Mouse (Mus musculus): ENCODE measurements around the gene Gdap2. TPM values are rescaled to one million over a fixed set of nuclear protein-coding genes. Genes with fewer than 3 reads are reported as not detected.
A peak's percentile ranks its signal among the peaks of the same experiment; 100 is the strongest.

Gdap2 gene
- polyA plus RNA-seq, 1 experiment, result 8.8 TPM

GRCm38 (mm10) chr3:100160682-100161445 lies 1.3 kb upstream of the Gdap2 start:
- peak overlapping the region; percentile 79 for H3K4me3 ChIP-seq
- H3K4me2 ChIP-seq (ENCODE audit: low read depth), result peak overlapping the region; percentile 84
- peaks cover 26% of the 10 kb centered on the region for H3K79me2 ChIP-seq (ENCODE audit: control insufficient read depth, insufficient read depth)
- peaks cover 14% of the 10 kb centered on the region for H3K36me3 ChIP-seq (ENCODE audit: control insufficient read depth, insufficient read depth)
- no peak overlapping the region for H3ac ChIP-seq (ENCODE audit: control insufficient read depth, insufficient read length)
- TF ChIP-seq POLR2AphosphoS2 (IDR thresholded peaks at IDR 0.05; ENCODE audit: insufficient read length, low read depth), result no peak
- no peak for TF ChIP-seq USF1 (IDR thresholded peaks at IDR 0.05; ENCODE audit: low read depth)
- no peak for TF ChIP-seq SRF (IDR thresholded peaks at IDR 0.05; ENCODE audit: control insufficient read depth, insufficient read length, low read depth)
- no peak for TF ChIP-seq POLR2A (IDR thresholded peaks at IDR 0.05; ENCODE audit: insufficient read length, low read depth)
- no peak for TF ChIP-seq MAX (IDR thresholded peaks at IDR 0.05; ENCODE audit: low read depth)
- no peak for TF ChIP-seq TCF3 (IDR thresholded peaks at IDR 0.05; ENCODE audit: insufficient read length, low read depth)
- no peak for TF ChIP-seq MYOD1 (IDR thresholded peaks at IDR 0.05; ENCODE audit: control insufficient read depth in 1 of 3, insufficient read length in 2 of 3, low read depth in 2 of 3)
- TF ChIP-seq REST (IDR thresholded peaks at IDR 0.05; ENCODE audit: insufficient read depth, insufficient read length), result no peak
- TF ChIP-seq TCF12 (IDR thresholded peaks at IDR 0.05; ENCODE audit: insufficient read depth, poor library complexity, severe bottlenecking), result no peak
- TF ChIP-seq CEBPB (IDR thresholded peaks at IDR 0.05; ENCODE audit: insufficient read depth, poor library complexity, severe bottlenecking), result no peak
- no peak for TF ChIP-seq MYOG (IDR thresholded peaks at IDR 0.05; ENCODE audit: control insufficient read depth in 1 of 3, insufficient read depth in 1 of 3, insufficient read length in 2 of 3, low read depth in 2 of 3)
- TF ChIP-seq E2F4 (IDR thresholded peaks at IDR 0.05; ENCODE audit: insufficient read depth), result no peak
- H3K27me3 ChIP-seq (ENCODE audit: control insufficient read depth, insufficient read depth, insufficient read length), result no peaks in the 10 kb centered on the region

- Histone ChIP-seq H3K4me2 (ENCODE audit: low read depth) (peak overlapping the region; percentile 84), H3K27me3 (ENCODE audit: control insufficient read depth, insufficient read depth, insufficient read length) (no peaks in the 10 kb centered on the region), H3ac (ENCODE audit: control insufficient read depth, insufficient read length) (peak overlapping the region; percentile 24), H3K4me3 (peak overlapping the region; percentile 79), H3K36me3 (ENCODE audit: control insufficient read depth, insufficient read depth) (peaks cover 6% of the 10 kb centered on the region), H3K79me2 (ENCODE audit: control insufficient read depth, insufficient read depth) (peaks cover 26% of the 10 kb centered on the region)
- TF ChIP-seq POLR2AphosphoS2 (IDR thresholded peaks at IDR 0.05; ENCODE audit: insufficient read length, low read depth) (no peak), POLR2A (IDR thresholded peaks at IDR 0.05; ENCODE audit: insufficient read length, low read depth) (no peak), MYOG (IDR thresholded peaks at IDR 0.05; ENCODE audit: control insufficient read depth in 1 of 3, insufficient read depth in 1 of 3, insufficient read length in 2 of 3, low read depth in 2 of 3) (no peak), MAX (IDR thresholded peaks at IDR 0.05; ENCODE audit: low read depth) (no peak), USF1 (IDR thresholded peaks at IDR 0.05; ENCODE audit: low read depth) (no peak), TCF12 (IDR thresholded peaks at IDR 0.05; ENCODE audit: insufficient read depth, poor library complexity, severe bottlenecking) (no peak), E2F4 (IDR thresholded peaks at IDR 0.05; ENCODE audit: insufficient read depth) (no peak), REST (IDR thresholded peaks at IDR 0.05; ENCODE audit: insufficient read depth, insufficient read length) (no peak), SRF (IDR thresholded peaks at IDR 0.05; ENCODE audit: control insufficient read depth, insufficient read length, low read depth) (no peak), TCF3 (IDR thresholded peaks at IDR 0.05; ENCODE audit: insufficient read length, low read depth) (no peak), MYOD1 (IDR thresholded peaks at IDR 0.05; ENCODE audit: control insufficient read depth in 1 of 3, insufficient read length in 2 of 3, low read depth in 2 of 3) (no peak)
These were observed 391 bp upstream of the Gdap2 start for GRCm38 (mm10) chr3:100161665-100162314.

GRCm38 (mm10) chr3:100163556-100163955 lies 1.4 kb downstream of the Gdap2 start:
- H3K4me2 ChIP-seq (ENCODE audit: low read depth), result peak overlapping the region; percentile 90
- TF ChIP-seq CEBPB (IDR thresholded peaks at IDR 0.05; ENCODE audit: insufficient read depth, poor library complexity, severe bottlenecking), result no peak
- no peak for TF ChIP-seq POLR2AphosphoS2 (IDR thresholded peaks at IDR 0.05; ENCODE audit: insufficient read length, low read depth)
- no peak for TF ChIP-seq MYOG (IDR thresholded peaks at IDR 0.05; ENCODE audit: control insufficient read depth in 1 of 3, insufficient read depth in 1 of 3, insufficient read length in 2 of 3, low read depth in 2 of 3)
- TF ChIP-seq REST (IDR thresholded peaks at IDR 0.05; ENCODE audit: insufficient read depth, insufficient read length), result no peak
- no peaks in the 10 kb centered on the region for H3K36me3 ChIP-seq (ENCODE audit: control insufficient read depth, insufficient read depth)
- peak overlapping the region; percentile 79 for H3K4me3 ChIP-seq
- no peaks in the 10 kb centered on the region for H3K27me3 ChIP-seq (ENCODE audit: control insufficient read depth, insufficient read depth, insufficient read length)
- peaks cover 26% of the 10 kb centered on the region for H3K79me2 ChIP-seq (ENCODE audit: control insufficient read depth, insufficient read depth)
- H3ac ChIP-seq (ENCODE audit: control insufficient read depth, insufficient read length), result no peak overlapping the region

GRCm38 (mm10) chr3:100164991-100165390 lies 2.8 kb downstream of the Gdap2 start:
- Histone ChIP-seq H3ac (ENCODE audit: control insufficient read depth, insufficient read length) (no peak overlapping the region), H3K79me2 (ENCODE audit: control insufficient read depth, insufficient read depth) (peaks cover 26% of the 10 kb centered on the region), H3K4me2 (ENCODE audit: low read depth) (no peak overlapping the region), H3K4me3 (no peak overlapping the region), H3K36me3 (ENCODE audit: control insufficient read depth, insufficient read depth) (no peaks in the 10 kb centered on the region), H3K27me3 (ENCODE audit: control insufficient read depth, insufficient read depth, insufficient read length) (no peaks in the 10 kb centered on the region)
- no peak for TF ChIP-seq SRF (IDR thresholded peaks at IDR 0.05; ENCODE audit: control insufficient read depth, insufficient read length, low read depth)
- TF ChIP-seq MYOD1 (IDR thresholded peaks at IDR 0.05; ENCODE audit: control insufficient read depth in 1 of 3, insufficient read length in 2 of 3, low read depth in 2 of 3), result no peak
- TF ChIP-seq MAX (IDR thresholded peaks at IDR 0.05; ENCODE audit: low read depth), result no peak

GRCm38 (mm10) chr3:100176031-100176430 lies 13.8 kb downstream of the Gdap2 start:
- H3K79me2 ChIP-seq (ENCODE audit: control insufficient read depth, insufficient read depth), result no peaks in the 10 kb centered on the region
- no peak overlapping the region for H3ac ChIP-seq (ENCODE audit: control insufficient read depth, insufficient read length)
- H3K4me3 ChIP-seq, result no peak overlapping the region
- peaks cover 60% of the 10 kb centered on the region for H3K36me3 ChIP-seq (ENCODE audit: control insufficient read depth, insufficient read depth)
- TF ChIP-seq MYOD1 (IDR thresholded peaks at IDR 0.05; ENCODE audit: control insufficient read depth in 1 of 3, insufficient read length in 2 of 3, low read depth in 2 of 3) (no peak), E2F4 (IDR thresholded peaks at IDR 0.05; ENCODE audit: insufficient read depth) (no peak), REST (IDR thresholded peaks at IDR 0.05; ENCODE audit: insufficient read depth, insufficient read length) (no peak), MYOG (IDR thresholded peaks at IDR 0.05; ENCODE audit: control insufficient read depth in 1 of 3, insufficient read depth in 1 of 3, insufficient read length in 2 of 3, low read depth in 2 of 3) (no peak), TCF3 (IDR thresholded peaks at IDR 0.05; ENCODE audit: insufficient read length, low read depth) (no peak), POLR2A (IDR thresholded peaks at IDR 0.05; ENCODE audit: insufficient read length, low read depth) (no peak), CEBPB (IDR thresholded peaks at IDR 0.05; ENCODE audit: insufficient read depth, poor library complexity, severe bottlenecking) (no peak), USF1 (IDR thresholded peaks at IDR 0.05; ENCODE audit: low read depth) (no peak), TCF12 (IDR thresholded peaks at IDR 0.05; ENCODE audit: insufficient read depth, poor library complexity, severe bottlenecking) (no peak), SRF (IDR thresholded peaks at IDR 0.05; ENCODE audit: control insufficient read depth, insufficient read length, low read depth) (no peak), MAX (IDR thresholded peaks at IDR 0.05; ENCODE audit: low read depth) (no peak), POLR2AphosphoS2 (IDR thresholded peaks at IDR 0.05; ENCODE audit: insufficient read length, low read depth) (no peak)
- H3K27me3 ChIP-seq (ENCODE audit: control insufficient read depth, insufficient read depth, insufficient read length), result no peaks in the 10 kb centered on the region
- no peak overlapping the region for H3K4me2 ChIP-seq (ENCODE audit: low read depth)
